Mouse (Mus musculus) spleen, postnatal 10 days (tissue): ENCODE measurements around the gene Gm14743.
"Not testable (repeated sequence)": the region's sequence is repeated elsewhere in the genome, so short reads cannot be mapped to it uniquely, and the experiment has no call there.

Source experiments
- DNase-seq, 2 experiments: peaks; one replicate each; pipeline ENCODE4 v3.0.0; 2021 to 2022; ENCODE audit warnings: low spot score in 2 of 2

The Gm14743 gene

DNA sequence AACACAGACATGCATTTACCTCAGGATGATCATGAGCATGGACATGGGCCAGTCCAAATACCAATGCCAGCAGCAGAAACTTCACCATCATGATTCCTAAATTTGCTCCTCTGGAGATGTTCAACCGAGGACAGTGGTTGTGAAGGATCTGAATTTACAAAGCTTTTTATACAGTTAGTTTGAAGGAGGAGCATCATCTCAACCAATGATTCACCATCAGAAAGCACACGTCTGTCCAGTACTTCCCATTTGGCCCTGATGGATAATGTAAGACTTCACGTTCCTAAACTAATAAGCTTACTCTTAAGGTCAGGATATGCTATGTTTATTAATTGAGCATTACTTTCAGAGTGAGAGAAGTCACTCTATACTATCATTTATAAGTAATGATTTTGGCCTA lies at the start of gene Gm14743:
Gm14743 (minus strand) TSS at position 101 of the 400 bp plus-strand sequence.
- DNase-seq: not testable (repeated sequence)

GRCm38 (mm10) chrX:78202829-78203228 lies 42.9 kb downstream of the Gm14743 start:
- no peak for DNase-seq

- not testable (repeated sequence) for DNase-seq
Observed at GRCm38 (mm10) chrX:78202220-78202619, 43.5 kb downstream of the Gm14743 start.
